Mouse (Mus musculus) limb, embryonic 14.5 days (tissue): ENCODE measurements around the gene Ssr1. TPM values are rescaled to one million over a fixed set of nuclear protein-coding genes. Genes with fewer than 3 reads are reported as not detected.

Source experiments
- ATAC-seq: fragments of 200-750 bp; cut with Nextera tagmentation; 2 replicates; pipeline ENCODE4 v1.8.0; 2017; ENCODE audit warnings: low read depth, moderate number of reproducible peaks, moderate TSS enrichment; ENCODE audit not compliant: low FRiP score
- DNase-seq: peaks from one replicate; pipeline ENCODE4 v3.0.0-alpha.2; 2015; ENCODE audit warnings: low spot score
- H3K27ac ChIP-seq: fragments of 300-500 bp; sonication (generic); replicated peaks from 2 replicates; pipeline ENCODE4 v1.5.1; 2014; ENCODE audit warnings: low read depth, mild to moderate bottlenecking, low read length, moderate library complexity, mixed read lengths
- H3K27me3 ChIP-seq: fragments of 300-500 bp; sonication (generic); 2 replicates; pipeline ENCODE4 v1.6.1; 2014; ENCODE audit warnings: low read length, mixed read lengths; ENCODE audit not compliant: control insufficient read depth, insufficient read depth
- H3K36me3 ChIP-seq: fragments of 300-500 bp; sonication (generic); 2 replicates; pipeline ENCODE4 v1.6.1; 2014; ENCODE audit warnings: mild to moderate bottlenecking, low read length, moderate library complexity, mixed read lengths; ENCODE audit not compliant: control insufficient read depth, insufficient read depth
- H3K4me1 ChIP-seq: fragments of 300-500 bp; sonication (generic); 2 replicates; pipeline ENCODE4 v1.6.1; 2014; ENCODE audit warnings: antibody characterized with exemption, low read length, mixed read lengths; ENCODE audit not compliant: control insufficient read depth, insufficient read depth
- H3K4me2 ChIP-seq: fragments of 300-500 bp; sonication (generic); replicated peaks from 2 replicates; pipeline ENCODE4 v1.6.1; 2014; ENCODE audit warnings: low read depth, mild to moderate bottlenecking, low read length, moderate library complexity; ENCODE audit not compliant: severe bottlenecking
- H3K4me3 ChIP-seq: fragments of 300-500 bp; sonication (generic); replicated peaks from 2 replicates; pipeline ENCODE4 v1.5.1; 2014; ENCODE audit warnings: low read length
- H3K9ac ChIP-seq: fragments of 300-500 bp; sonication (generic); 2 replicates; pipeline ENCODE4 v1.6.1; 2014; ENCODE audit warnings: mild to moderate bottlenecking, low read depth, low read length, moderate library complexity; ENCODE audit not compliant: severe bottlenecking
- H3K9me3 ChIP-seq: fragments of 300-500 bp; sonication (generic); 2 replicates; pipeline ENCODE4 v1.6.1; 2016; ENCODE audit warnings: low read length; ENCODE audit not compliant: control insufficient read depth
- POLR2A ChIP-seq: fragments of 200-500 bp; IDR thresholded peaks from 2 replicates; pipeline ENCODE4 v1.8.0; 2012; ENCODE audit warnings: inconsistent platforms, mild to moderate bottlenecking, moderate library complexity, borderline replicate concordance; ENCODE audit not compliant: insufficient read depth, insufficient read length; ENCODE audit errors: extremely low read depth
- WGBS: fragments of 180-500 bp; shearing (Covaris S2); extraction: QIAGEN DNeasy Blood & Tissue Kit; methylation state at CpG from one replicate; pipeline ENCODE4 v1.1.7; 2014; 5-methylcytosine and 5-hydroxymethylcytosine counted together
- polyA plus RNA-seq, 2 experiments: library from polyadenylated mRNA; depleted of rRNA in 1 of 2; stranded (reverse) in 1 of 2; unstranded in 1 of 2; fragments of >200 nt; fragmentation: Nextera tagmentation in 1 of 2; extraction: Ambion mirVana in 1 of 2; gene quantifications; 2 replicates each; pipeline versions ENCODE4 v1.2.1 to v1.2.3; 2012 to 2014

Ssr1 gene
- polyA plus RNA-seq, 2 experiments, result 36.2 to 137 TPM

DNA sequence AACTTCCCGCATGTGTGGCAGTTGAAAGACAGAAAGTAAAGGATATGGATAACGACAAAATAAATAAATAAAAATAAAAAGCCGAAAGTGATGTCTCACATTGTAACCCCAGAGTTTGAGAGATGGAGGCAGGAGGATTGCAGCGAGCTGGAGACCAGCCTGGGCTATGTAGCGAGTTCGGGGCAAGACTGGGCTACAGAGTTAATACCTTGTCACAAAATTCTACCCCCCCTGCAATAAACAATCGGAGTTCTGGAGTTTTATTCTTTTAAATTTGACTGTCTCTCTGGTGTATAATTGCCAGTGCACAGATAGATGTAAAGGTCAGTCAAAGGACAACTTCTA lies 360 bp upstream of the Ssr1 start:
- Histone ChIP-seq H3K27me3 (no peaks in the 10 kb centered on the region), H3K27ac (peak overlapping the region; percentile 73), H3K4me2 (peak overlapping the region; percentile 83), H3K9ac (peak overlapping the region; percentile 97), H3K4me3 (peak overlapping the region; percentile 95), H3K4me1 (peaks cover 8% of the 10 kb centered on the region), H3K36me3 (peaks cover 23% of the 10 kb centered on the region), H3K9me3 (no peaks in the 10 kb centered on the region)
- WGBS, result 9% methylated on average over 7 of the region's 7 CpGs
- ATAC-seq, result peak; percentile 38; the same call in 1 of the 2 replicates
- TF ChIP-seq POLR2A, result no peak; the same call in 1 of the 2 replicates
- no peak for DNase-seq

DNA sequence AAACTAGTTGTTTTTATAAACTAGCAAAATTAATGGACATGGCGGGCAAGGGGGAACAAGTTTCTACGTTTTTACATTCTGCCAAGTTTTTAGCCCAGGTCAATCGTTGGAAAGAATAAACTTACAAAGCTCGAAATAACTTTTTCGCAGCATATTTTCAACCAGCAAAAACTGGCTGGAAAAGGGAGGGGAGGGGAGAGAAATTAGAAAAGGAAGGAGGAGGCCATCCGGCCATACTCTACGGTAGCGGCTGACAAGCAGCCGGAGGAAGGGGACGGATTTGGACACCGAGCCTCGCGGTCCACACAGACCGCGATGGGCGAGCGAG lies 677 bp downstream of the Ssr1 start:
- no peak for DNase-seq
- peak overlapping the region; percentile 83 for H3K4me2 ChIP-seq

DNA sequence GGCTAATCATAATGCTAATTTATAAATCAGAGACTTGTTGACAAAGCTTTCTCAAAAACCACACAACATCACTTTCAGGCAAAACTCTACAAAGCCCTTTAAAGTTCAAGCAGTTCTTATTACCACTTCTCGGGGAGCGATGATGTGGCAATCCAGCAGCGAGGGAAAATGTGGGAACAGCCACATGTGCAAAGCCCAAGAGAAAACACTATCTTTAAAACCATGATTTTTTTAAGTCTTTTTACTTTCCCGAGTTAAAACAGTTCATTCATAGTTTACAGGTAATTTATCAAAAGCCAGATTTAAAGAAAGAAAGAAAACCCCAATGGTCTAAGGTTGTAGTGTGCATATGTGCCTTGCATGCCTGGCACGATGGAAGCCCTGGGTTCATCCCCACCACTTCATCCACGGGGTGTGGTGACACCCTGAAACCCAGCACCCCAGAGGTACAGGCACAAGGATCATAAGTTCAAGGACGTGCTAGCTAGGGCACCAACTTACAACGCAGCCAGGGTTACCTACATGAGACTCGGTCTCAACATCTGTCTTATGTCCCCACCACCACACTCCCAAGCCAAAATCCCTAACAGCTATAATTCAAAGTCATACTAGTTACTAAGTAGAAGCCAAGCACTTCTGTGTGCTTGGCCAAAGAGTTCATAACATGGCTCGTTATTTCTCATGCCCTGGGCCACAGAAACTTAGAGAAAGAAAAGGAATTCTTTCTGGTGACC lies 1.2 kb downstream of the Ssr1 start:
- Histone ChIP-seq H3K27ac (peak overlapping the region; percentile 94), H3K4me1 (peaks cover 8% of the 10 kb centered on the region), H3K4me2 (peak overlapping the region; percentile 83), H3K9me3 (no peaks in the 10 kb centered on the region), H3K36me3 (peaks cover 39% of the 10 kb centered on the region), H3K4me3 (peak overlapping the region; percentile 95), H3K27me3 (no peaks in the 10 kb centered on the region), H3K9ac (peak overlapping the region; percentile 97)
- WGBS, result 5% methylated on average over 10 of the region's 10 CpGs
- no peak for ATAC-seq
- DNase-seq, result peak; percentile 17
- no peak for TF ChIP-seq POLR2A

More for the DNA sequence above, 677 bp downstream of the Ssr1 start:
- H3K9ac ChIP-seq, result peak overlapping the region; percentile 97
- H3K27me3 ChIP-seq, result no peaks in the 10 kb centered on the region
- H3K36me3 ChIP-seq, result peaks cover 34% of the 10 kb centered on the region
- peaks cover 8% of the 10 kb centered on the region for H3K4me1 ChIP-seq
- H3K9me3 ChIP-seq, result no peaks in the 10 kb centered on the region
- H3K27ac ChIP-seq, result peak overlapping the region; percentile 94
- under 1% methylated on average over 17 of the region's 17 CpGs for WGBS
- H3K4me3 ChIP-seq, result peak overlapping the region; percentile 95
- ATAC-seq, result no peak; the same call in 1 of the 2 replicates
- no peak for TF ChIP-seq POLR2A

DNA sequence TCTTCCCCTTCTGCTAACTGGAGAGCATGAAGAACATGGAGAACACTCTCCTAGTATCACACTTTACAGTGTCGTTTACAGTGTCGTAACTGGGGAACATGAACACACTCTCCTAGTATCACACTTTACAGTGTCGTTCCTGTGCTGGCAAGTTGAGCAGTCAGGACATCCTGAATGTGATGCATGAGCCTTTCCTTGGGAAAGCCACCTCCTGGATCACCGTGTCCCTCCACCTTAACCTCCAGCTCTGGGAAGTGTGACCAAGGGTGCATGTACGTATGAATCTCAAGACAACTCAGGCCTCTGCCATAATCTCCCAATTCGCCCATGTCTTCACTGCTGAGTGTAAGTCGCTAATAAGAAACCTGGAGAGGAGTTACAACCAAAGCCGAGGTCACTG lies 4.3 kb downstream of the Ssr1 start:
- H3K4me1 ChIP-seq, result peaks cover 7% of the 10 kb centered on the region
- H3K4me3 ChIP-seq, result no peak overlapping the region
- H3K27ac ChIP-seq, result no peak overlapping the region
- no peak overlapping the region for H3K4me2 ChIP-seq
- H3K36me3 ChIP-seq, result peaks cover 68% of the 10 kb centered on the region
- 86% methylated on average over 8 of the region's 8 CpGs for WGBS
- DNase-seq, result no peak
- ATAC-seq, result no peak
- H3K27me3 ChIP-seq, result no peaks in the 10 kb centered on the region
- H3K9ac ChIP-seq, result no peak overlapping the region
- TF ChIP-seq POLR2A, result no peak
- H3K9me3 ChIP-seq, result no peaks in the 10 kb centered on the region

DNA sequence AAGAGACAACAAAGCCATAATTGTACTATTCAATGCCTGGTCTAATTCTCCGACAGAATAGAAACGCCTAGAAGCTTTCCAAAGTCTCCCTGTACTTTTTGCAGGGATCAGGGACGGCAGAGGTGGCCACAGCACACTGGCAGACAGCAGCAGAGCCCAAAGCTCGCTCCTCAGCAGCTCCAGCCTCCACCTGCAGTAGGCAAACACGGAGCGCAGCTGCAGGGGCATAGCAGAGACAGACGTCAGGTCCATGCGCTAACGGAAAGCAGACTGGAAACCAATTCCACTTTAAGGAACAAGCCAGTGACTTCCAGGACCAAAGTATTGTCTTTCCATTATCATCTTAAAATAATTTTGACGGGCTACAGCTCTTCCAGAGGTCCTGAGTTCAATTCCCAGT lies 7.9 kb downstream of the Ssr1 start:
- no peak overlapping the region for H3K27ac ChIP-seq
- DNase-seq (no peak), ATAC-seq (no peak)
- WGBS, result 86% methylated on average over 10 of the region's 10 CpGs
- no peak overlapping the region for H3K9ac ChIP-seq
- no peaks in the 10 kb centered on the region for H3K27me3 ChIP-seq
- H3K36me3 ChIP-seq, result peaks cover 93% of the 10 kb centered on the region
- H3K4me2 ChIP-seq, result no peak overlapping the region
- H3K4me1 ChIP-seq, result no peaks in the 10 kb centered on the region
- TF ChIP-seq POLR2A, result no peak
- no peak overlapping the region for H3K4me3 ChIP-seq
- no peaks in the 10 kb centered on the region for H3K9me3 ChIP-seq
